8 mouse cellular contexts compared by ENCODE assay signal in the genomic region with DNA sequence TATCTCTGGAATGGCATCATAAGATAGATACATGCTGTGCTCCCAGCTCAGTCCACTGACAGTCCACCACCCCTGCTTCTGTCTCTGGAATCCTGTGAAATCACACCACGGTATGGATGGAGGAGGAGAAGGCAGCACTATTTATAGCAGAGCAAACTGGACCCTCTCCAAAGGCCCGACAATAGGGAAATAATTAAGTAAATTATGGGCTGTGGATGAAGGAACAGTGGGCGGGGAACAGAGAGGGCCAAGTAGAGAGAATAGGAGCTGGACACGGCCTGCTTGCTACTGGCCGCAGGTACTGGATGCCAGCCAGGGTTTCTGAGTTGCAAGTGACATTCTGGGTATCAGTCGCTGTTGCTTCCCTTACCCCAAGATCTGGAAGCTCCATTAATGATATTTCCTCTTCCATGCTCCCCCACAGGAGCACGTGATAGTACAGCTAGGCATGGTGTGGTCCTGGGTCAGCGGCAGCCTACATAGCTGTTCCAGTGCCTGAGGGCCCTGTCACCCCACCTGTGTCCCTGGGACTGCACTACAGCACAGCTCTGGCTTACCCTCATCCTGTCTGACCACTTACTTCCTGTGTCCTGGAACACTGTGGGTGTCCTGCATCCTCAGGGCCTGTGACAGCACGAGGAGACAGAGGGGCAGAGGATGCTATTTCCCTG. TPM values are rescaled to one million over a fixed set of nuclear protein-coding genes. Genes with fewer than 3 reads are reported as not detected.
DNase-seq lines count a peak whose midpoint lies in the region; ATAC-seq and TF ChIP-seq lines count a peak whose summit lies in the region.

No protein-coding gene starts in this region.

- peak; percentile 33 for DNase-seq in gastrocnemius, adult 18-20 months (ENCODE audit: low spot score)
- no peak for DNase-seq in gastrocnemius, postnatal 36 days
- peak; percentile 67 for DNase-seq in brain, adult 2 months (ENCODE audit: low read depth, low spot score)
- peak; percentile 94 for DNase-seq in lung, embryonic 14.5 days
- DNase-seq in testis, postnatal 14 days (ENCODE audit: low spot score), result no peak

- H3K27ac ChIP-seq in heart, embryonic 13.5 days (replicated peaks), result peak overlapping the region; percentile 80
- H3K27ac ChIP-seq in lung, embryonic 14.5 days (ENCODE audit: low read depth), result peak overlapping the region; percentile 63; the same call in 1 of the 2 replicates
- no peak overlapping the region for H3K27ac ChIP-seq in midbrain, embryonic 15.5 days
- H3K27ac ChIP-seq in liver, embryonic 12.5 days, result no peak overlapping the region

- ATAC-seq in heart, embryonic 13.5 days (ENCODE audit: extremely low read depth, insufficient number of reproducible peaks, low FRiP score, low TSS enrichment), result no peak
- peak; percentile 88 for ATAC-seq in lung, embryonic 14.5 days (ENCODE audit: insufficient read depth)
- ATAC-seq in midbrain, embryonic 15.5 days (replicated peaks), result no peak
- ATAC-seq in liver, embryonic 12.5 days, result no peak

- peak overlapping the region; percentile 16 for H3K4me2 ChIP-seq in heart, embryonic 13.5 days
- H3K4me2 ChIP-seq in lung, embryonic 14.5 days, result peak overlapping the region; percentile 18; the same call in 1 of the 2 replicates
- H3K4me2 ChIP-seq in midbrain, embryonic 15.5 days, result no peak overlapping the region
- H3K4me2 ChIP-seq in liver, embryonic 12.5 days, result no peak overlapping the region

- no peaks in the 10 kb centered on the region for H3K9me3 ChIP-seq in heart, embryonic 13.5 days
- H3K9me3 ChIP-seq in lung, embryonic 14.5 days (ENCODE audit: low read depth, low read length), result no peaks in the 10 kb centered on the region
- H3K9me3 ChIP-seq in midbrain, embryonic 15.5 days, result no peaks in the 10 kb centered on the region
- no peaks in the 10 kb centered on the region for H3K9me3 ChIP-seq in liver, embryonic 12.5 days (replicated peaks)

- intact Hi-C loops in gastrocnemius, postnatal 36 days (cut with DNase I), result no loop called here

- H3K4me1 ChIP-seq in heart, embryonic 13.5 days, result peaks cover 37% of the 10 kb centered on the region
- H3K4me1 ChIP-seq in lung, embryonic 14.5 days (ENCODE audit: insufficient read depth), result peaks cover 7% of the 10 kb centered on the region
- H3K4me1 ChIP-seq in midbrain, embryonic 15.5 days, result no peaks in the 10 kb centered on the region
- H3K4me1 ChIP-seq in liver, embryonic 12.5 days, result peaks cover 86% of the 10 kb centered on the region

- H3K4me3 ChIP-seq in heart, embryonic 13.5 days, result no peak overlapping the region; the same call in 1 of the 2 replicates
- no peak overlapping the region for H3K4me3 ChIP-seq in lung, embryonic 14.5 days (ENCODE audit: low read depth, low read length)
- no peak overlapping the region for H3K4me3 ChIP-seq in midbrain, embryonic 15.5 days
- no peak overlapping the region for H3K4me3 ChIP-seq in liver, embryonic 12.5 days

- TF ChIP-seq CTCF in lung, embryonic 14.5 days (IDR thresholded peaks at IDR 0.05; ENCODE audit: low read depth), result no peak

- peaks cover 53% of the 10 kb centered on the region for H3K36me3 ChIP-seq in heart, embryonic 13.5 days
- H3K36me3 ChIP-seq in lung, embryonic 14.5 days (ENCODE audit: insufficient read depth), result peaks cover 48% of the 10 kb centered on the region
- H3K36me3 ChIP-seq in midbrain, embryonic 15.5 days (replicated peaks), result peaks cover 6% of the 10 kb centered on the region; the same call in 1 of the 2 replicates
- H3K36me3 ChIP-seq in liver, embryonic 12.5 days, result peaks cover 66% of the 10 kb centered on the region

- peak overlapping the region; percentile 70 for H3K9ac ChIP-seq in heart, embryonic 13.5 days
- H3K9ac ChIP-seq in lung, embryonic 14.5 days, result peak overlapping the region; percentile 6; the same call in 1 of the 2 replicates
- H3K9ac ChIP-seq in midbrain, embryonic 15.5 days, result no peak overlapping the region
- no peak overlapping the region for H3K9ac ChIP-seq in liver, embryonic 12.5 days

- H3K27me3 ChIP-seq in heart, embryonic 13.5 days (replicated peaks), result no peaks in the 10 kb centered on the region
- no peaks in the 10 kb centered on the region for H3K27me3 ChIP-seq in lung, embryonic 14.5 days (ENCODE audit: insufficient read depth, low read length)
- no peaks in the 10 kb centered on the region for H3K27me3 ChIP-seq in midbrain, embryonic 15.5 days (replicated peaks)
- no peaks in the 10 kb centered on the region for H3K27me3 ChIP-seq in liver, embryonic 12.5 days (replicated peaks)

- 46% methylated on average over 9 of the region's 9 CpGs for WGBS in heart, embryonic 13.5 days
- WGBS in lung, embryonic 14.5 days, result 28% methylated on average over 9 of the region's 9 CpGs
- 78% methylated on average over 9 of the region's 9 CpGs for WGBS in midbrain, embryonic 15.5 days
- WGBS in liver, embryonic 12.5 days (ENCODE audit: insufficient replicate concordance), result 82% methylated on average over 9 of the region's 9 CpGs

RNA-seq across cellular contexts. Expression of a gene that starts 20.4 kb away (rescaled TPM):
- 1 to 10 TPM; 5.4 to 5.9 TPM for total RNA-seq in gastrocnemius, adult 18-20 months (2021)
- 1 to 10 TPM; 4.5 to 7.3 TPM for total RNA-seq in gastrocnemius, postnatal 36 days (2021)
- polyA plus RNA-seq in heart, embryonic 13.5 days (2015; fragmentation: Nextera tagmentation; extraction: Ambion mirVana), result 9.1 and 10.1 TPM in 2 replicates
- polyA plus RNA-seq in lung, embryonic 14.5 days (2014; fragmentation: Nextera tagmentation; extraction: Ambion mirVana), result 13.9 and 16.3 TPM in 2 replicates
- 13.8 and 16.8 TPM in 2 replicates for polyA plus RNA-seq in midbrain, embryonic 15.5 days (2015; fragmentation: Nextera tagmentation; extraction: Ambion mirVana)
- polyA plus RNA-seq in liver, embryonic 12.5 days (2016; fragmentation: Nextera tagmentation; extraction: Ambion mirVana), result 15.0 and 15.4 TPM in 2 replicates

RNA-seq across cellular contexts. Expression of a gene that starts 30.7 kb away (rescaled TPM):
- 100 to 1,000 TPM; 145 to 148 TPM for total RNA-seq in gastrocnemius, adult 18-20 months (2021)
- total RNA-seq in gastrocnemius, postnatal 36 days (2021), result 100 to 1,000 TPM; 120 to 135 TPM
- polyA plus RNA-seq in heart, embryonic 13.5 days (2015; fragmentation: Nextera tagmentation; extraction: Ambion mirVana), result 12.0 and 13.0 TPM in 2 replicates
- polyA plus RNA-seq in lung, embryonic 14.5 days (2014; fragmentation: Nextera tagmentation; extraction: Ambion mirVana), result 28.7 and 29.7 TPM in 2 replicates
- 19.6 and 20.5 TPM in 2 replicates for polyA plus RNA-seq in midbrain, embryonic 15.5 days (2015; fragmentation: Nextera tagmentation; extraction: Ambion mirVana)
- 18.6 and 19.8 TPM in 2 replicates for polyA plus RNA-seq in liver, embryonic 12.5 days (2016; fragmentation: Nextera tagmentation; extraction: Ambion mirVana)

RNA-seq across cellular contexts. Expression of a gene that starts 38.0 kb away (rescaled TPM):
- 100 to 1,000 TPM; 631 to 739 TPM for total RNA-seq in gastrocnemius, adult 18-20 months (2021)
- total RNA-seq in gastrocnemius, postnatal 36 days (2021), result 100 to 1,000 TPM; 500 to 536 TPM
- 691 and 741 TPM in 2 replicates for polyA plus RNA-seq in heart, embryonic 13.5 days (2015; fragmentation: Nextera tagmentation; extraction: Ambion mirVana)
- polyA plus RNA-seq in lung, embryonic 14.5 days (2014; fragmentation: Nextera tagmentation; extraction: Ambion mirVana), result 471 and 474 TPM in 2 replicates
- 522 and 546 TPM in 2 replicates for polyA plus RNA-seq in midbrain, embryonic 15.5 days (2015; fragmentation: Nextera tagmentation; extraction: Ambion mirVana)
- polyA plus RNA-seq in liver, embryonic 12.5 days (2016; fragmentation: Nextera tagmentation; extraction: Ambion mirVana), result 682 and 685 TPM in 2 replicates

RNA-seq across cellular contexts. Expression of a gene that starts 45.4 kb away (rescaled TPM):
- 10 to 100 TPM; 44.3 to 46.2 TPM for total RNA-seq in gastrocnemius, adult 18-20 months (2021)
- total RNA-seq in gastrocnemius, postnatal 36 days (2021), result 10 to 100 TPM; 36.0 to 42.5 TPM
- polyA plus RNA-seq in heart, embryonic 13.5 days (2015; fragmentation: Nextera tagmentation; extraction: Ambion mirVana), result 149 and 154 TPM in 2 replicates
- polyA plus RNA-seq in lung, embryonic 14.5 days (2014; fragmentation: Nextera tagmentation; extraction: Ambion mirVana), result 240 and 258 TPM in 2 replicates
- 132 and 148 TPM in 2 replicates for polyA plus RNA-seq in midbrain, embryonic 15.5 days (2015; fragmentation: Nextera tagmentation; extraction: Ambion mirVana)
- 142 and 147 TPM in 2 replicates for polyA plus RNA-seq in liver, embryonic 12.5 days (2016; fragmentation: Nextera tagmentation; extraction: Ambion mirVana)

RNA-seq across cellular contexts. Expression of a gene that starts 53.5 kb away (rescaled TPM):
- 100 to 1,000 TPM; 573 to 611 TPM for total RNA-seq in gastrocnemius, adult 18-20 months (2021)
- 100 to 1,000 TPM; 600 to 616 TPM for total RNA-seq in gastrocnemius, postnatal 36 days (2021)
- 808 and 893 TPM in 2 replicates for polyA plus RNA-seq in heart, embryonic 13.5 days (2015; fragmentation: Nextera tagmentation; extraction: Ambion mirVana)
- polyA plus RNA-seq in lung, embryonic 14.5 days (2014; fragmentation: Nextera tagmentation; extraction: Ambion mirVana), result 493 and 529 TPM in 2 replicates
- polyA plus RNA-seq in midbrain, embryonic 15.5 days (2015; fragmentation: Nextera tagmentation; extraction: Ambion mirVana), result 444 and 468 TPM in 2 replicates
- 393 and 419 TPM in 2 replicates for polyA plus RNA-seq in liver, embryonic 12.5 days (2016; fragmentation: Nextera tagmentation; extraction: Ambion mirVana)

Comparison
In these comparisons a context has a peak if more than half of its experiments do, and no peak if none do; other contexts are left out.
1. DNase-seq: peak in gastrocnemius, adult 18-20 months (single experiment), brain, adult 2 months (single experiment) and lung, embryonic 14.5 days (single experiment); none in gastrocnemius, postnatal 36 days (0 of 2) and testis, postnatal 14 days (single experiment).
2. H3K27ac ChIP-seq: peak in heart, embryonic 13.5 days (single experiment) and lung, embryonic 14.5 days (single experiment); none in midbrain, embryonic 15.5 days (single experiment) and liver, embryonic 12.5 days (single experiment).
3. H3K4me2 ChIP-seq: peak in heart, embryonic 13.5 days (single experiment) and lung, embryonic 14.5 days (single experiment); none in midbrain, embryonic 15.5 days (single experiment) and liver, embryonic 12.5 days (single experiment).
4. H3K9ac ChIP-seq: peak in heart, embryonic 13.5 days (single experiment) and lung, embryonic 14.5 days (single experiment); none in midbrain, embryonic 15.5 days (single experiment) and liver, embryonic 12.5 days (single experiment).